Comparison of ENCODE assay signal across 24 mouse cellular contexts in the genomic region with DNA sequence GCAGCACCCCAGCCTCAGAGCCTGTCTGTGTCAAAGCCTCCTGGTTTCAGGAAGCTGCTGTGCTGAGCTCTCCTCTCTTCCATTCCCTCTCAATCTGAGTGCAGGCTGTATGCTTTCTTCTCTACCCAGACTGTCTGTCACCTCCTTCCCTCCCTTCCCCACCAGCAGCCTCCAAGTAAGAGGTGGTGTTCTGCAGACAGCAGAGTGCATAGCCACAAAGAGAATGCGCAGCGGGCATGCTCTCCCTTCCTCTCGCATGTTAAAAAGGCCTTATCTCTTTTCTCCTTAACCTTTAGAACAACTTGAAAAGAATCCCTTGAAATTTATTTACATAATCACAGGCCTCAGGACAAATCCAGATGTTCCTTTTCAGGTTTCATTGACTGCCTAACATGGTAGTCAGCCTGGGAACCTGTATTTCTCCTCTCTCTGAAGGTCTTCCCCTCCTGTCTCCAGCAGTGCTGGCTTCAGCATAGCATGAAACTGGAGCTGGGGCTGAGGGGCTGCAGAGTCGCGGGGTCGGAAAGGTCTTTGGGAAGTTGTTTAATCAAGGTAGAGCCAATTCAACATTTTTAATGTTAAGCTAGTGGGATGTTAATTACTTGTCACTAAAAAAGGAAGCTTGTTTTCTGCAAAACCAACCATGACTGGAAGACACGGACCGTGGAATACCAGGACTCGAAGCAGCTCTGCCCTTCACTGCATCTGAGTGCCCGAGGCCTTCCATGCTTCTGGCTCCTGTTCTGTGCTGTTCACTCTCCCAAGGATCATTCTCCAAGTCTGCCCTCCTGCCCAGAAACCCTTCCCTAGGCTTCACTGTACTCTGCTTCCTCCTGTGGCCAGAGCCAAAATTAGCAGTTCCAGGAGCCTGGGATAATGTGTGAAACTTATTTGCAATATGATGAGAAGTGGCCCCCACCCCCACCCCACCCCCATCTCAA. TPM values are rescaled to one million over a fixed set of nuclear protein-coding genes. Genes with fewer than 3 reads are reported as not detected.
DNase-seq lines count a peak whose midpoint lies in the region; ATAC-seq and TF ChIP-seq lines count a peak whose summit lies in the region.
"Had no signal": no experiment of that assay in that cellular context is flagged by ENCODE, and none has a peak within 500 bp of the region (broad histone marks: within the 10 kb centered on the region; RNA-seq: fewer than 3 reads in every experiment).

No protein-coding gene starts in this region.

- H3K27ac ChIP-seq in embryonic facial prominence, embryonic 12.5 days: no peak overlapping the region
- no peak overlapping the region for H3K27ac ChIP-seq in embryonic facial prominence, embryonic 10.5 days (replicated peaks)
- H3K27ac ChIP-seq in kidney, embryonic 16.5 days (ENCODE audit: low read length): peak overlapping the region; percentile 53
- no peak overlapping the region for H3K27ac ChIP-seq in kidney, adult 2 months (ENCODE audit: insufficient read depth, low read depth, low read length)
- H3K27ac ChIP-seq in midbrain, postnatal 0 days (ENCODE audit: low read depth, low read length): no peak overlapping the region
- H3K27ac ChIP-seq in midbrain, embryonic 11.5 days (ENCODE audit: low read depth, low read length): no peak overlapping the region
- H3K27ac ChIP-seq: embryonic facial prominence, embryonic 13.5 days; forebrain, embryonic 12.5 days; gastrocnemius, adult 2 months; heart, embryonic 15.5 days; hindbrain, embryonic 14.5 days; limb, embryonic 15.5 days; liver, embryonic 14.5 days; stomach, postnatal 0 days had no signal

- no peaks in the 10 kb centered on the region for H3K36me3 ChIP-seq in embryonic facial prominence, embryonic 12.5 days
- no peaks in the 10 kb centered on the region for H3K36me3 ChIP-seq in embryonic facial prominence, embryonic 10.5 days (replicated peaks)
- H3K36me3 ChIP-seq in kidney, embryonic 16.5 days (ENCODE audit: insufficient read depth, low read length): no peaks in the 10 kb centered on the region
- no peaks in the 10 kb centered on the region for H3K36me3 ChIP-seq in kidney, adult 2 months (ENCODE audit: control insufficient read depth, insufficient read depth, low read length)
- H3K36me3 ChIP-seq in midbrain, postnatal 0 days (ENCODE audit: insufficient read depth, low read length): no peaks in the 10 kb centered on the region
- no peaks in the 10 kb centered on the region for H3K36me3 ChIP-seq in midbrain, embryonic 11.5 days (ENCODE audit: control insufficient read depth, insufficient read depth, low read length)
- H3K36me3 ChIP-seq: embryonic facial prominence, embryonic 13.5 days; forebrain, embryonic 12.5 days; G1E; heart, embryonic 15.5 days; limb, embryonic 15.5 days had no signal

- 0 out of 2 replicates have a peak overlapping the region, but pooled peaks have one; percentile 19 for H3K9ac ChIP-seq in embryonic facial prominence, embryonic 12.5 days
- no peak overlapping the region for H3K9ac ChIP-seq in kidney, embryonic 16.5 days (replicated peaks; ENCODE audit: low read length)
- H3K9ac ChIP-seq in midbrain, postnatal 0 days (replicated peaks; ENCODE audit: low read length, poor library complexity, severe bottlenecking): 0 out of 2 replicates have a peak overlapping the region, but pooled peaks have one; percentile 24
- no peak overlapping the region for H3K9ac ChIP-seq in midbrain, embryonic 11.5 days (ENCODE audit: low read length)
- H3K9ac ChIP-seq: embryonic facial prominence, embryonic 13.5 days; forebrain, embryonic 12.5 days; heart, embryonic 15.5 days; hindbrain, embryonic 14.5 days; limb, embryonic 15.5 days; liver, embryonic 14.5 days; lung, embryonic 14.5 days had no signal

- H3K4me2 ChIP-seq in embryonic facial prominence, embryonic 12.5 days (replicated peaks): no peak overlapping the region
- H3K4me2 ChIP-seq in kidney, embryonic 16.5 days (replicated peaks; ENCODE audit: low read depth, low read length): no peak overlapping the region
- H3K4me2 ChIP-seq in midbrain, postnatal 0 days (ENCODE audit: low read depth, low read length, poor library complexity, severe bottlenecking): no peak overlapping the region
- no peak overlapping the region for H3K4me2 ChIP-seq in midbrain, embryonic 11.5 days
- H3K4me2 ChIP-seq: embryonic facial prominence, embryonic 13.5 days; forebrain, embryonic 12.5 days; heart, embryonic 15.5 days; hindbrain, embryonic 14.5 days; limb, embryonic 15.5 days; lung, embryonic 14.5 days had no signal

- ATAC-seq in embryonic facial prominence, embryonic 12.5 days (ENCODE audit: insufficient number of reproducible peaks, insufficient read depth, low FRiP score, low TSS enrichment): no peak
- ATAC-seq in kidney, embryonic 16.5 days (ENCODE audit: low FRiP score, low TSS enrichment): peak; percentile 90
- ATAC-seq in midbrain, postnatal 0 days (ENCODE audit: low FRiP score): no peak
- ATAC-seq in midbrain, embryonic 11.5 days (ENCODE audit: low FRiP score): no peak

- no peaks in the 10 kb centered on the region for H3K27me3 ChIP-seq in embryonic facial prominence, embryonic 12.5 days
- H3K27me3 ChIP-seq in embryonic facial prominence, embryonic 10.5 days (replicated peaks; ENCODE audit: low read depth, poor library complexity, severe bottlenecking): peaks cover 6% of the 10 kb centered on the region; the same call in 1 of the 2 replicates
- H3K27me3 ChIP-seq in kidney, embryonic 16.5 days (ENCODE audit: insufficient read depth, low read length): no peaks in the 10 kb centered on the region
- H3K27me3 ChIP-seq in kidney, adult 2 months (replicated peaks; ENCODE audit: control insufficient read depth, insufficient read depth, low read length): no peaks in the 10 kb centered on the region
- no peaks in the 10 kb centered on the region for H3K27me3 ChIP-seq in midbrain, postnatal 0 days (ENCODE audit: insufficient read depth, low read length)
- H3K27me3 ChIP-seq in midbrain, embryonic 11.5 days (ENCODE audit: control insufficient read depth, insufficient read depth, low read length): no peaks in the 10 kb centered on the region
- H3K27me3 ChIP-seq: forebrain, embryonic 12.5 days; heart, embryonic 15.5 days; limb, embryonic 15.5 days had no signal

- peaks cover 12% of the 10 kb centered on the region; the same call in 1 of the 2 replicates for H3K4me1 ChIP-seq in embryonic facial prominence, embryonic 12.5 days
- H3K4me1 ChIP-seq in embryonic facial prominence, embryonic 10.5 days: peaks cover 17% of the 10 kb centered on the region
- peaks cover 16% of the 10 kb centered on the region for H3K4me1 ChIP-seq in kidney, embryonic 16.5 days (ENCODE audit: insufficient read depth, low read length)
- H3K4me1 ChIP-seq in kidney, adult 2 months (ENCODE audit: control insufficient read depth, insufficient read depth, low read length): no peaks in the 10 kb centered on the region
- H3K4me1 ChIP-seq in midbrain, postnatal 0 days (ENCODE audit: insufficient read depth, low read length): 0 out of 2 replicates have a peak, but pooled peaks cover 2% of the 10 kb centered on the region
- H3K4me1 ChIP-seq in midbrain, embryonic 11.5 days (ENCODE audit: control insufficient read depth, insufficient read depth, low read length): no peaks in the 10 kb centered on the region
- H3K4me1 ChIP-seq: heart, embryonic 15.5 days; limb, embryonic 15.5 days had no signal

- H3K9me3 ChIP-seq in embryonic facial prominence, embryonic 12.5 days: no peaks in the 10 kb centered on the region
- no peaks in the 10 kb centered on the region for H3K9me3 ChIP-seq in embryonic facial prominence, embryonic 10.5 days
- no peaks in the 10 kb centered on the region for H3K9me3 ChIP-seq in kidney, embryonic 16.5 days (ENCODE audit: low read length)
- H3K9me3 ChIP-seq in midbrain, postnatal 0 days (ENCODE audit: low read length): no peaks in the 10 kb centered on the region
- H3K9me3 ChIP-seq in midbrain, embryonic 11.5 days (ENCODE audit: control insufficient read depth, low read length): no peaks in the 10 kb centered on the region
- H3K9me3 ChIP-seq: embryonic facial prominence, embryonic 13.5 days; forebrain, embryonic 12.5 days; heart, embryonic 15.5 days; limb, embryonic 15.5 days had no signal

- WGBS in embryonic facial prominence, embryonic 12.5 days: 16% methylated on average over 10 of the region's 10 CpGs
- 20% methylated on average over 10 of the region's 10 CpGs for WGBS in embryonic facial prominence, embryonic 10.5 days
- WGBS in kidney, embryonic 16.5 days: 16% methylated on average over 10 of the region's 10 CpGs
- WGBS in kidney, adult 2 months: 28% methylated on average over 10 of the region's 10 CpGs
- WGBS in midbrain, postnatal 0 days: 27% methylated on average over 10 of the region's 10 CpGs
- WGBS in midbrain, embryonic 11.5 days: 24% methylated on average over 10 of the region's 10 CpGs

- TF ChIP-seq POLR2A in kidney, adult 2 months (IDR thresholded peaks at IDR 0.05; ENCODE audit: low read depth, low read length): no peak
- TF ChIP-seq POLR2A in brain, embryonic 14.5 days (IDR thresholded peaks at IDR 0.05; ENCODE audit: borderline replicate concordance, extremely low read depth, insufficient read depth, insufficient read length, poor library complexity, severe bottlenecking): no peak

- DNase-seq in embryonic facial prominence, embryonic 10.5 days (ENCODE audit: low spot score): no peak
- no peak for DNase-seq in kidney, adult 2 months
- no peak for DNase-seq in midbrain, postnatal 0 days (ENCODE audit: low spot score)
- DNase-seq in midbrain, embryonic 11.5 days (ENCODE audit: low spot score, missing footprints): no peak
- peak; percentile 15 for DNase-seq in brain, embryonic 14.5 days (ENCODE audit: low read depth)
- no peak for DNase-seq in c-Kit-positive CD71-positive TER-119-positive erythroid progenitor cells, embryonic 14.5 days (ENCODE audit: low spot score)
- DNase-seq: adrenal gland, postnatal 10 days; cerebellum, postnatal 10 days; gastrocnemius, adult 2 months; heart, postnatal 36 days; left cerebral cortex, postnatal 4 days; lung, embryonic 14.5 days; right cerebral cortex, postnatal 14 days had no signal

- H3K4me3 ChIP-seq in embryonic facial prominence, embryonic 12.5 days: no peak overlapping the region
- no peak overlapping the region for H3K4me3 ChIP-seq in embryonic facial prominence, embryonic 10.5 days
- H3K4me3 ChIP-seq in kidney, embryonic 16.5 days (ENCODE audit: low read length): no peak overlapping the region
- no peak overlapping the region for H3K4me3 ChIP-seq in kidney, adult 2 months (ENCODE audit: insufficient read depth, low read depth, low read length)
- H3K4me3 ChIP-seq in midbrain, postnatal 0 days (ENCODE audit: low read depth, low read length): no peak overlapping the region
- H3K4me3 ChIP-seq in midbrain, embryonic 11.5 days (ENCODE audit: low read depth, low read length): no peak overlapping the region
- H3K4me3 ChIP-seq: embryonic facial prominence, embryonic 13.5 days; erythroblast, embryonic 14.5 days; forebrain, embryonic 12.5 days; gastrocnemius, adult 2 months; heart, embryonic 15.5 days; limb, embryonic 15.5 days had no signal

- TF ChIP-seq CTCF in kidney, adult 2 months (conservative IDR thresholded peaks at IDR 0.05; ENCODE audit: insufficient read depth, insufficient read length, low read depth, low read length): no peak
- 0 out of 2 replicates have a peak, but pooled peaks have one; percentile 17 for TF ChIP-seq CTCF in midbrain, postnatal 0 days (IDR thresholded peaks at IDR 0.05)
- no peak for TF ChIP-seq CTCF in brain, embryonic 14.5 days (IDR thresholded peaks at IDR 0.05; ENCODE audit: borderline replicate concordance, extremely low read depth, insufficient read depth, insufficient read length)

RNA-seq across cellular contexts. Expression of a gene that starts 50.5 kb away (rescaled TPM):
- 40.6 and 42.5 TPM in 2 replicates for polyA plus RNA-seq in embryonic facial prominence, embryonic 12.5 days (2016; fragmentation: Nextera tagmentation; extraction: Ambion mirVana)
- polyA plus RNA-seq in embryonic facial prominence, embryonic 10.5 days (2016; fragmentation: Nextera tagmentation; extraction: Ambion mirVana): 6.9 and 15.4 TPM in 2 replicates
- 11.9 and 12.1 TPM in 2 replicates for polyA plus RNA-seq in kidney, embryonic 16.5 days (2015; fragmentation: Nextera tagmentation; extraction: Ambion mirVana)
- 0.26 and 0.36 TPM in 2 replicates for polyA plus RNA-seq in kidney, adult 2 months (2012; rRNA removed)
- 58.6 and 70.4 TPM in 2 replicates for total RNA-seq in midbrain, postnatal 0 days (2014; rRNA removed)
- polyA plus RNA-seq in midbrain, postnatal 0 days (2015; fragmentation: Nextera tagmentation; extraction: Ambion mirVana): 102 and 108 TPM in 2 replicates
- 15.8 and 16.4 TPM in 2 replicates for polyA plus RNA-seq in midbrain, embryonic 11.5 days (2014; fragmentation: Nextera tagmentation; extraction: Ambion mirVana)
- polyA plus RNA-seq in brain, embryonic 14.5 days (2012; rRNA removed): 28.3 and 37.9 TPM in 2 replicates
- polyA plus RNA-seq: erythroblast, embryonic 14.5 days; G1E had no signal

Comparison
In these comparisons a context has a peak if more than half of its experiments do, and no peak if none do; other contexts are left out.
1. H3K9ac ChIP-seq: peak in embryonic facial prominence, embryonic 12.5 days (single experiment) and midbrain, postnatal 0 days (single experiment); none in kidney, embryonic 16.5 days (single experiment) and midbrain, embryonic 11.5 days (single experiment).